Mouse (Mus musculus) cerebellum, adult 9-11 months (tissue): ENCODE measurements around the gene Erap1.
"Not testable (repeated sequence)": the region's sequence is repeated elsewhere in the genome, so short reads cannot be mapped to it uniquely, and the experiment has no call there.

Source experiments
- DNase-seq: peaks from one replicate; pipeline ENCODE4 v3.0.0; 2022

The Erap1 gene

GRCm38 (mm10) chr13:74638793-74639711 lies at the start of gene Erap1:
Gene Erap1, plus strand, starts transcription at chr13:74639568.
- DNase-seq, result peak; percentile 44

DNA sequence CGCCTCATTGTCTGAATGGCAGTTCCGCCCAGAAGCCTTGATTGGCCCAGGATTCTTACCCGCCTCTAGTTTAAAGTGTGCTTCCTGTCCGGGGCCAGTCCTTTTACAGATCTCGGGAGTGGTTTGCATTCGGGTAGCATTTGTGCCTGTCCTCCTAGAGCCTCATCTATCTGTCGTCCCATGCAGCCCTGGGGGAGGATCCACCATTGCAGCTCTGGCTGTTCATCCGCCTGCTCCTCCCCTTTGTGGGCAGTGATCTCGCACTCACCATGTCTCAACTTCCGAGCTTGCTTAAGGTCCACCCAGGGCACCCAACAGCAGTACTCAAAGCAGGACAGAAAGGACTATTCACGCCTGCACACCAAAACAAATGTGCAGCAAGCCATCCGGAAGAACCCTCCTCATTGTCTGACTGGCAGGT lies 48.0 kb upstream of the Erap1 start:
- DNase-seq, result peak; percentile 6

DNA sequence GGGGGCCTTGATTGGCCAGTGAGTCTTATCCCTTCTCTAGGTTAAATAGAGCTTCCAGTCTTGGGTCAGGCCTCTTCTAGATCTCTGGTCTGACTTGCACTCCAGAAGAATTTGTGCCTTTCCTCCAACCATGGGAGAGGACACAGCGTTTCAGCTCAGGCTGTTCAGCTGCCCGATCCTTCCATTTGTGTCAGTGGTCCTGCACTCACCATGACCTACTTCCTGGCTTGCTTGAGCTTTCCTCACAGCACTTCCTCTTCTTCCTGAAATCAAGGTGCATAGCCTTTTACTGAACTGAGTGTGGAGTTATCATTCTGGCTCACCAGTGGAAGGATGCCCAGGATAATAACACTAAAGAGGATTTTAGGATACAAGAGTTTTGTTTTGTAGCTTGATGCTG lies 47.5 kb upstream of the Erap1 start:
- not testable (repeated sequence) for DNase-seq

GRCm38 (mm10) chr13:74597022-74597421 lies 42.3 kb upstream of the Erap1 start:
- not testable (repeated sequence) for DNase-seq

DNA sequence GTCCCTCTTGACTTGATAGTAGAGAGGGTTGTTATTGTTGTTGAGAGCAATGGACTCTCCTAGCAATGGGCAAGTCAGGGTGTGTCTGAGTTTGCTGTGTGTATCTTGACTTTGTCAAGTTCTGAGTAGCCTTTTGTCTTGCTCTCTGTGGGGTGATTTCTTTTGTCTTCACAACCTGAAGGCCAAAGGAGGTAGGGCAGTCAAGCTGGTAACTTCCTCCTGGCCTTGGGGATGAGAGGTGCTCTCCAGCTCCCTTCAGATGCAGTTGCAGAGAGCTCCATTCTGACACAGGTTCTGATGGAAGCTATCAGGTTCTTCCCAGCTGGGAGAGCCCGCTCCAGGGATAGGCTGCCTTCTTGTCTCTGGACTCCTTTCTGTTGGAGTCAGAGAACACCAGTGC lies 37.6 kb upstream of the Erap1 start:
- DNase-seq, result not testable (repeated sequence)

DNA sequence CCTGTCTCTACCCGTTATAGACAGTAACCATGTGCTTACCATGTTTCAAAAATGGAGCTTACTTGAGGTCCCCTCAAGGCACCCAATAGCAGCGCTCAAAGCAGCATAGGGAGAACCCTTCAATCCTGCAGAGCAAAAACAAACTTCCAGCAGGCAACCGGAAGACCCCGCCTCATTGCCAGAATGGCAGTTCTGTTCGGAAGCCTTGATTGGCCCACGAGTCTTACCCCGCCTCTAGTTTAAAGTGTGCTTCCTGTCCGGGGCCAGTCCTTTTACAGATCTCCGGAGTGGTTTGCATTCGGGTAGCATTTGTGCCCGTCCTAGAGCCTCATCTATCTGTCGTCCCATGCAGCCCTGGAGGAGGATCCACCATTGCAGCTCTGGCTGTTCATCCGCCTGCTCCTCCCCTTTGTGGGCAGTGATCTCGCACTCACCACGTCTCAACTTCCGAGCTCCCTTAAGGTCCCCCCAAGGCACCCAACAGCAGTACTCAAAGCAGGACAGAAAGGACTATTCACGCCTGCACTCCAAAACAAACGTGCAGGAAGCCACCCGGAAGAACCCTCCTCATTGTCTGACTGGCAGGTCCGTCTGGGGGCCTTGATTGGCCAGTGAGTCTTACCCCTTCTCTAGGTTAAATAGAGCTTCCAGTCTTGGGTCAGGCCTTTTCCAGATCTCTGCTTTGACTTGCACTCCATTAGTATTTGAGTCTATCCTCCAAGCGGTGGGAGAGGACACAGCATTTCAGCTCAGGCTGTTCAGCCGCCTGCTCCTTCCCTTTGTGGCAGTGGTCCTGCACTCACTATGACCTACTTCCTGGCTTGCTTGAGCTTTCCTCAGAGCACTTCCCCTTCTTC lies 22.0 kb upstream of the Erap1 start:
- peak; percentile 84 for DNase-seq

- no peak for DNase-seq
Observed at GRCm38 (mm10) chr13:74632327-74632726, 7.0 kb upstream of the Erap1 start.

- no peak for DNase-seq
Observed at GRCm38 (mm10) chr13:74632857-74633256, 6.5 kb upstream of the Erap1 start.

GRCm38 (mm10) chr13:74639712-74640522 lies 549 bp downstream of the Erap1 start:
- DNase-seq, result peak; percentile 89

- not testable (repeated sequence) for DNase-seq
Observed at GRCm38 (mm10) chr13:74640523-74640920, 1.2 kb downstream of the Erap1 start.

DNA sequence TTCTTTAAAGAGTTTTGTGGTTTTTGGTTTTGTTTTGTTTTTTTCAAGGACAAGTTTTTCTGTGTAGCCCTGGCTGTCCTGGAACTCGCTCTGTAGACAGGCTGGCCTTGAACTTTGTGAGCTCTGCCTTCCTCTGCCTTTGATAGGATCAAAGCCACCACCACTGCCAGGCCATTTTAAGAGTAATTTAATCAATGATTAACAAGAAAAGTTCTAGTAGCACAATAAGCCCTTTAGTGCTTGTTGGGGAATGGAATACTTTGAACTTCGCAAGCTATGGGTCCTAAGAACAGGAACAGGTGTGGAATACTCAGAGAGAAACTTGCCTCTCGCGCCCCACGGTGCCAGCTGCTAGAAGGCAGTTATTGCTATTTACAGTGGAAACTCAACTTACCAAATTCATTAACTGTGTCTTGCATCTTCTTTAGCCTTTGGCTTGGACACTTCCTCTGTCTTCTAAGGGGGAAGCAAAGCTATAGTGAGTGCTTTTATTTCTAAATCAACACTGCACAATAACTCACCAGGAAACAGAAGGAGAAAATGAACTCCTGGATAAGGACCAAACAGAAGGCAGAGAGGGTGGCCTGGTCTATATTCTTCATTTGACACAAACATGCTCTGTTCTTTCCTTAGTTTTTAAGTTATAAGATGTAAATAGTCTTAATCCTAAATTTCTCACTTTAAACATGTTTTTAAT lies 56.3 kb downstream of the Erap1 start:
- DNase-seq, result no peak

DNA sequence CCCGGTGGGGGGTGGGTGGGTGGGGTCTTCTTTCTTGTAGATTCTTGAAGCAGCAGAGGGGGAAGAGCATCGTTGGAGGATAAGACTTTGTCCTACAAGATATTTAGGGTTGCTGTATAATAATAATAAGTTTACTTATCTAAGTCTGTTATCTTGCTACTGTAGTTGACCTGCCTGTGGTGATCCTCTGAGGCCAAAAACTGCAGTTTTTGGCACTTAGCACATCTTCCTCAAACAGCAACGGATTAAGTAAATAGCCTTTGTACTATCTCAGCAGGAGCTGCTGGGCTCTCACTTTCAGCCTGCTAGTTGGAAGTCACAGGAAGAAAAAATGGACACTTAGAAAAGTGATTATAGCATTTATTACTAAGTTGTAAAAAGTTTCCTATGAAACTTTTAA lies 56.9 kb downstream of the Erap1 start:
- no peak for DNase-seq

GRCm38 (mm10) chr13:74719002-74719401 lies 79.6 kb downstream of the Erap1 start:
- no peak for DNase-seq

DNA sequence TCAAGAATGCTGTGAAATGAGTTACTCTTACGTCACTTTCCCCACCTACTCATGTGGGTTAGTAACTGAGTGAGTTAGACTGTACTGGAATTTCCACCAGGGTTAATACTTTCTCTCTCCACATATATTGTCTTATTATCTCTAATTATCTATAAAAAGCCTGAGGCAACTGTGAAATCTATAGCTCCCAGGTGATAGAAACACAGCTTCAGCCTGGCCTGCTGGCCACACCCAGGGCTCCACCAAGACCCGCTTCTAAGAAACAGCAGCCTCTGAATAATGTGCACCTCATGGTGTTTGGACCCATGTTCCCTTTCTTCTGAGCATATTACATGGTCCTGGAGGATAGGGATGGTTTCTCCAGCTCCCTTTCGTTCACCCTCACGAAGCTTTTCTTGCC lies 94.4 kb downstream of the Erap1 start:
- DNase-seq, result no peak

DNA sequence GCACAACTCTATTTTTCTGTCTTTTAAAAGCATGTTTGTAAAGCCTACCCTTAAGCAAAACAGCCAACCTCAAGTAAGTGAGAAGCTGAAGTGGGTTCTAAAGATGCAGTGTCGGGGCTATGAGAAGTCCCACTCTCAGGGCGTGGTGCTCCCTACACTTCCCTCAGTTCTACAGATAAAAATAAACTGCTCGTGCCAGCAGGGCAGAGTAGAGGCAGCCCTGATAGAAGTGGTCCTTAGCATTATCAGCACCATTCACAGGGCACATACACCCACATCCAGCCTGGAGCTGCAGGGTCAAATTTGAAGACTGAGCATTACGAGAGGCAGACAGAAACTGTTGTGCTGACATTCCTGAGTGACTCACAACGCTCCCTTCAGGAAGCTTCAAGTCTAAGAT lies 96.5 kb downstream of the Erap1 start:
- no peak for DNase-seq

GRCm38 (mm10) chr13:74736396-74736795 lies 97.0 kb downstream of the Erap1 start:
- no peak for DNase-seq
